Mouse (Mus musculus): ENCODE results near the gene Tyms. TPM values are rescaled to one million over a fixed set of nuclear protein-coding genes. Genes with fewer than 3 reads are reported as not detected.
A peak's percentile ranks its signal among the peaks of the same experiment; 100 is the strongest.

The Tyms gene
- polyA plus RNA-seq, 1 experiment from 2014 or later: 278 TPM

- H3K4me3 ChIP-seq (ENCODE audit: low read depth, low read length): peak within 1 kb of the TSS; percentile 66
- H3K36me3 ChIP-seq (ENCODE audit: control insufficient read depth, insufficient read depth, low read length): no peaks in the 10 kb centered on the region
- DNase-seq (ENCODE audit: low spot score, missing footprints): no peak
- peaks cover 49% of the 10 kb centered on the region for H3K4me1 ChIP-seq (ENCODE audit: control insufficient read depth, insufficient read depth, low read length)
- no peaks in the 10 kb centered on the region for H3K27me3 ChIP-seq (ENCODE audit: control insufficient read depth, insufficient read depth, low read length)
- H3K27ac ChIP-seq (ENCODE audit: low read depth, low read length): peak within 1 kb of the TSS; percentile 67; the same call in 1 of the 2 replicates
- ATAC-seq (ENCODE audit: low FRiP score): peak; percentile 19; the same call in 1 of the 2 replicates
- peak within 1 kb of the TSS; percentile 84 for H3K9ac ChIP-seq (ENCODE audit: low read length)
- no peaks in the 10 kb centered on the region for H3K9me3 ChIP-seq (ENCODE audit: control insufficient read depth, low read length)
- peak within 1 kb of the TSS; percentile 94 for H3K4me2 ChIP-seq
- under 1% methylated on average over 29 of the region's 29 CpGs for WGBS
Observed at GRCm38 (mm10) chr5:30105668-30106300, 32.4 kb upstream of the Tyms start, which contains the start of gene 3110082J24Rik. Gene 3110082J24Rik, minus strand, starts transcription at chr5:30106086.

GRCm38 (mm10) chr5:30104841-30105667 is 31.6 kb upstream of the Tyms start, which contains the start of gene Garem2:
Gene Garem2, plus strand, starts transcription at chr5:30105161.
- peak; percentile 41 for ATAC-seq (ENCODE audit: low FRiP score)
- Histone ChIP-seq H3K27me3 (ENCODE audit: control insufficient read depth, insufficient read depth, low read length) (no peaks in the 10 kb centered on the region), H3K36me3 (ENCODE audit: control insufficient read depth, insufficient read depth, low read length) (no peaks in the 10 kb centered on the region), H3K4me1 (ENCODE audit: control insufficient read depth, insufficient read depth, low read length) (peaks cover 42% of the 10 kb centered on the region), H3K4me2 (peak within 1 kb of the TSS; percentile 94), H3K27ac (ENCODE audit: low read depth, low read length) (peak within 1 kb of the TSS; percentile 67; the same call in 1 of the 2 replicates), H3K9ac (ENCODE audit: low read length) (peak within 1 kb of the TSS; percentile 84), H3K4me3 (ENCODE audit: low read depth, low read length) (peak within 1 kb of the TSS; percentile 66), H3K9me3 (ENCODE audit: control insufficient read depth, low read length) (no peaks in the 10 kb centered on the region)
- DNase-seq (ENCODE audit: low spot score, missing footprints): peak; percentile 94
- WGBS: under 1% methylated on average over 59 of the region's 65 CpGs

GRCm38 (mm10) chr5:30104339-30104738 is 30.9 kb upstream of the Tyms start:
- H3K27me3 ChIP-seq (ENCODE audit: control insufficient read depth, insufficient read depth, low read length): no peaks in the 10 kb centered on the region
- H3K9me3 ChIP-seq (ENCODE audit: control insufficient read depth, low read length): no peaks in the 10 kb centered on the region
- H3K4me1 ChIP-seq (ENCODE audit: control insufficient read depth, insufficient read depth, low read length): peaks cover 34% of the 10 kb centered on the region
- H3K4me3 ChIP-seq (ENCODE audit: low read depth, low read length): peak overlapping the region; percentile 66
- WGBS: 1% methylated on average over 12 of the region's 12 CpGs
- peak overlapping the region; percentile 94 for H3K4me2 ChIP-seq
- H3K9ac ChIP-seq (ENCODE audit: low read length): peak overlapping the region; percentile 84
- no peak overlapping the region for H3K27ac ChIP-seq (ENCODE audit: low read depth, low read length)
- peak; percentile 98 for DNase-seq (ENCODE audit: low spot score, missing footprints)
- ATAC-seq (ENCODE audit: low FRiP score): peak; percentile 33
- no peaks in the 10 kb centered on the region for H3K36me3 ChIP-seq (ENCODE audit: control insufficient read depth, insufficient read depth, low read length)

GRCm38 (mm10) chr5:30103340-30103739 is 29.9 kb upstream of the Tyms start:
- no peak overlapping the region for H3K4me2 ChIP-seq
- no peaks in the 10 kb centered on the region for H3K27me3 ChIP-seq (ENCODE audit: control insufficient read depth, insufficient read depth, low read length)
- no peak overlapping the region for H3K9ac ChIP-seq (ENCODE audit: low read length)
- H3K4me3 ChIP-seq (ENCODE audit: low read depth, low read length): no peak overlapping the region
- no peaks in the 10 kb centered on the region for H3K36me3 ChIP-seq (ENCODE audit: control insufficient read depth, insufficient read depth, low read length)
- H3K27ac ChIP-seq (ENCODE audit: low read depth, low read length): no peak overlapping the region
- peaks cover 27% of the 10 kb centered on the region for H3K4me1 ChIP-seq (ENCODE audit: control insufficient read depth, insufficient read depth, low read length)
- DNase-seq (ENCODE audit: low spot score, missing footprints) (peak; percentile 75), ATAC-seq (ENCODE audit: low FRiP score) (no peak)
- WGBS: 78% methylated on average over 3 of the region's 3 CpGs
- H3K9me3 ChIP-seq (ENCODE audit: control insufficient read depth, low read length): no peaks in the 10 kb centered on the region

- WGBS: 80% methylated on average over 1 of the region's 1 CpGs
- H3K9me3 ChIP-seq (ENCODE audit: control insufficient read depth, low read length): no peaks in the 10 kb centered on the region
- DNase-seq (ENCODE audit: low spot score, missing footprints) (no peak), ATAC-seq (ENCODE audit: low FRiP score) (no peak)
- no peaks in the 10 kb centered on the region for H3K27me3 ChIP-seq (ENCODE audit: control insufficient read depth, insufficient read depth, low read length)
- no peaks in the 10 kb centered on the region for H3K4me1 ChIP-seq (ENCODE audit: control insufficient read depth, insufficient read depth, low read length)
- H3K9ac ChIP-seq (ENCODE audit: low read length): no peak overlapping the region
- H3K4me3 ChIP-seq (ENCODE audit: low read depth, low read length): no peak overlapping the region
- H3K4me2 ChIP-seq: no peak overlapping the region
- H3K36me3 ChIP-seq (ENCODE audit: control insufficient read depth, insufficient read depth, low read length): no peaks in the 10 kb centered on the region
- H3K27ac ChIP-seq (ENCODE audit: low read depth, low read length): no peak overlapping the region
Observed at GRCm38 (mm10) chr5:30098260-30098659, 24.8 kb upstream of the Tyms start.

- 79% methylated on average over 6 of the region's 6 CpGs for WGBS
Observed at GRCm38 (mm10) chr5:30095731-30096130, 22.3 kb upstream of the Tyms start.

GRCm38 (mm10) chr5:30094399-30094798 is 21.0 kb upstream of the Tyms start:
- H3K4me1 ChIP-seq (ENCODE audit: control insufficient read depth, insufficient read depth, low read length): no peaks in the 10 kb centered on the region
- WGBS: 47% methylated on average over 2 of the region's 2 CpGs
- no peaks in the 10 kb centered on the region for H3K27me3 ChIP-seq (ENCODE audit: control insufficient read depth, insufficient read depth, low read length)
- no peak overlapping the region for H3K9ac ChIP-seq (ENCODE audit: low read length)
- no peaks in the 10 kb centered on the region for H3K9me3 ChIP-seq (ENCODE audit: control insufficient read depth, low read length)
- DNase-seq (ENCODE audit: low spot score, missing footprints) (no peak), ATAC-seq (ENCODE audit: low FRiP score) (no peak)
- H3K36me3 ChIP-seq (ENCODE audit: control insufficient read depth, insufficient read depth, low read length): no peaks in the 10 kb centered on the region
- no peak overlapping the region for H3K4me2 ChIP-seq
- H3K27ac ChIP-seq (ENCODE audit: low read depth, low read length): no peak overlapping the region
- H3K4me3 ChIP-seq (ENCODE audit: low read depth, low read length): no peak overlapping the region

More at GRCm38 (mm10) chr5:30095731-30096130, 22.3 kb upstream of the Tyms start:
- DNase-seq (ENCODE audit: low spot score, missing footprints): no peak
- H3K9me3 ChIP-seq (ENCODE audit: control insufficient read depth, low read length): no peaks in the 10 kb centered on the region
- H3K27me3 ChIP-seq (ENCODE audit: control insufficient read depth, insufficient read depth, low read length): no peaks in the 10 kb centered on the region
- H3K4me3 ChIP-seq (ENCODE audit: low read depth, low read length): no peak overlapping the region
- H3K9ac ChIP-seq (ENCODE audit: low read length): no peak overlapping the region
- no peak overlapping the region for H3K27ac ChIP-seq (ENCODE audit: low read depth, low read length)
- no peaks in the 10 kb centered on the region for H3K4me1 ChIP-seq (ENCODE audit: control insufficient read depth, insufficient read depth, low read length)
- ATAC-seq (ENCODE audit: low FRiP score): no peak
- no peaks in the 10 kb centered on the region for H3K36me3 ChIP-seq (ENCODE audit: control insufficient read depth, insufficient read depth, low read length)
- H3K4me2 ChIP-seq: no peak overlapping the region

- Histone ChIP-seq H3K27me3 (ENCODE audit: control insufficient read depth, insufficient read depth, low read length) (no peaks in the 10 kb centered on the region), H3K9me3 (ENCODE audit: control insufficient read depth, low read length) (no peaks in the 10 kb centered on the region), H3K4me1 (ENCODE audit: control insufficient read depth, insufficient read depth, low read length) (no peaks in the 10 kb centered on the region), H3K27ac (ENCODE audit: low read depth, low read length) (no peak overlapping the region), H3K9ac (ENCODE audit: low read length) (no peak overlapping the region), H3K4me2 (no peak overlapping the region), H3K36me3 (ENCODE audit: control insufficient read depth, insufficient read depth, low read length) (no peaks in the 10 kb centered on the region), H3K4me3 (ENCODE audit: low read depth, low read length) (no peak overlapping the region)
- WGBS: 68% methylated on average over 13 of the region's 13 CpGs
- DNase-seq (ENCODE audit: low spot score, missing footprints): no peak
- ATAC-seq (ENCODE audit: low FRiP score): no peak
Observed at GRCm38 (mm10) chr5:30092701-30093100, 19.3 kb upstream of the Tyms start.

GRCm38 (mm10) chr5:30072377-30072776 is 1.0 kb downstream of the Tyms start:
- H3K27ac ChIP-seq (ENCODE audit: low read depth, low read length): no peak overlapping the region
- peak overlapping the region; percentile 69 for H3K4me3 ChIP-seq (ENCODE audit: low read depth, low read length)
- H3K4me1 ChIP-seq (ENCODE audit: control insufficient read depth, insufficient read depth, low read length): peaks cover 3% of the 10 kb centered on the region; the same call in 1 of the 2 replicates
- no peak for DNase-seq (ENCODE audit: low spot score, missing footprints)
- no peaks in the 10 kb centered on the region for H3K9me3 ChIP-seq (ENCODE audit: control insufficient read depth, low read length)
- peak; percentile 30; the same call in 1 of the 2 replicates for ATAC-seq (ENCODE audit: low FRiP score)
- peak overlapping the region; percentile 77 for H3K4me2 ChIP-seq
- no peaks in the 10 kb centered on the region for H3K27me3 ChIP-seq (ENCODE audit: control insufficient read depth, insufficient read depth, low read length)
- H3K36me3 ChIP-seq (ENCODE audit: control insufficient read depth, insufficient read depth, low read length): peaks cover 12% of the 10 kb centered on the region; the same call in 1 of the 2 replicates
- WGBS: 61% methylated on average over 3 of the region's 3 CpGs
- peak overlapping the region; percentile 84; the same call in 1 of the 2 replicates for H3K9ac ChIP-seq (ENCODE audit: low read length)

Measured in midbrain, embryonic 11.5 days (tissue).